In the genomic region with DNA sequence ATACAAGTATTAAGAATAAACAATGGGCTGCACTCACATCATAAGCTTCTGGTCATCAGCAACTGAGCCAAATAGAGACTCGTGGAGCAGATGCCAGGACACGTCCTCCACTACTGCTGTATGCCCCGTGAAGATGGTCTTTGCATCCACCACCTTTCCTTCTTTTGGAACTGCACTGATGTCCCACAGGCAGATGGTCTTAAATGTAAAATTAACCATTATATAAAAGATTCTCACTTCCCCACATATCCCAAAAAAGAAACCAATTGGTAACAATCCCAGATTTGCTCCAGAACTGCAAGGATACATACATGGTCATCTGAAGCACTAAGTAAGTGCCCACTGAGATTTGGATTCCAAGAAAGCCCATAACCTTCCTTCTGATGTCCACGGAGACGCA, we compare ENCODE assay signal across 14 mouse cellular contexts. TPM values are rescaled to one million over a fixed set of nuclear protein-coding genes. Genes with fewer than 3 reads are reported as not detected.
"Had no signal": no experiment of that assay in that cellular context is flagged by ENCODE, and none has a peak within 500 bp of the region (broad histone marks: within the 10 kb centered on the region; RNA-seq: fewer than 3 reads in every experiment).

No protein-coding gene starts in this region.

- DNase-seq: lung, adult 18-20 months; lung, embryonic 14.5 days; lung, postnatal 10 days; lung, postnatal 4 days; midbrain, embryonic 14.5 days; retina, postnatal 1 day; right cerebral cortex, postnatal 25 days; right cerebral cortex, postnatal 4 days; spleen, adult 18-20 months; thymus, adult 2 months; thymus, postnatal 25 days; thymus, postnatal 4 days had no signal

RNA-seq across cellular contexts. Expression of a gene that starts 34.6 kb away (rescaled TPM):
- total RNA-seq: megakaryocyte, adult 5-6 weeks; megakaryocyte-erythroid progenitor cell, adult 5-6 weeks had no signal
